Mouse (Mus musculus): ENCODE results near the gene Tbr1. TPM values are rescaled to one million over a fixed set of nuclear protein-coding genes. Genes with fewer than 3 reads are reported as not detected.
A peak's percentile ranks its signal among the peaks of the same experiment; 100 is the strongest.

The Tbr1 gene
- polyA plus RNA-seq, 1 experiment from 2014 or later = 2.4 TPM

DNA sequence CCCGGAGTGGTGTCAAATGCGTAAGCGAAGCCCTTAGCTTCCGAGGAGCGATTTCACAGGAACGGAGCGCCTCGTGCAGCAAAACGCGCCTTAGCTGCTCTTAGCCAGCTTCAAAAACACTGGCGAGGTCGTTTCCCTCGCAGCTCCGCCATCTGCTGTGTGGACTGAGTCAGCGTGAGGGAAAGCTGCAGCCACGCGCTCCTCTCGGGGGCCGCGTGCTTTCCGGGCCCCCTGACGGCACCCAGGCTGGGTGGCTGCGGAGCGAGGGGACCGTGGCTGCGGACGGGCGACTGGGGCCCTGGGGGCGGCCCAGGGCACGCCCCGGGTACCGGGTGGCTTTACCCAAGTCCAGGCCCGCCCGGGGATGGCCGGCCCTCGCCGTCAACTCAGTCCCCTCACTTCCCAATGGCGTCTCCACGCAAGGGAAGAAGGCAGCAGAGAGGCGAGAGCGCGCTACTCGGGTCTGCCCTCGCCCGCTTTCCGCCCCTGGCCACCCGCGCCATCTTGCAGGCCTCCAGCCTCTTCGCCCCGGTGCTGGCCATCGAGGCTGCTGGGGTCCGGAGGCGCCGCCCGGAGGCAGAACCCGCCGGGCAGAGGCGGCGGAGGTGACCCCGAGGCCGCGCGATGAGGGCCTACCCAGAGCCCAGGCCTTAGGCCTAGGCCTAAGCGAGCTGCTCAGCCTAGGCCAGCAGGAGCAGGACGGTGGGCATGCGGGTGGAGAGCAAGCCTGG lies 13.0 kb downstream of the Tbr1 start:
- peak; percentile 82 for ATAC-seq
- peaks cover 18% of the 10 kb centered on the region for H3K4me1 ChIP-seq (ENCODE audit: control insufficient read depth, insufficient read depth, low read length)
- H3K27me3 ChIP-seq (ENCODE audit: control insufficient read depth, insufficient read depth, low read depth, low read length) = peaks cover 19% of the 10 kb centered on the region
- no peaks in the 10 kb centered on the region for H3K36me3 ChIP-seq (ENCODE audit: control insufficient read depth, insufficient read depth, low read length)
- H3K4me3 ChIP-seq (ENCODE audit: low read depth, low read length) = peak overlapping the region; percentile 50
- WGBS = 4% methylated on average over 65 of the region's 66 CpGs
- no peaks in the 10 kb centered on the region for H3K9me3 ChIP-seq (replicated peaks; ENCODE audit: control insufficient read depth, low read length, poor library complexity, severe bottlenecking)
- peak overlapping the region; percentile 63 for H3K9ac ChIP-seq (ENCODE audit: low read depth, low read length)
- peak overlapping the region; percentile 89 for H3K4me2 ChIP-seq (ENCODE audit: low read length)
- peak overlapping the region; percentile 69 for H3K27ac ChIP-seq (ENCODE audit: low read length)

DNA sequence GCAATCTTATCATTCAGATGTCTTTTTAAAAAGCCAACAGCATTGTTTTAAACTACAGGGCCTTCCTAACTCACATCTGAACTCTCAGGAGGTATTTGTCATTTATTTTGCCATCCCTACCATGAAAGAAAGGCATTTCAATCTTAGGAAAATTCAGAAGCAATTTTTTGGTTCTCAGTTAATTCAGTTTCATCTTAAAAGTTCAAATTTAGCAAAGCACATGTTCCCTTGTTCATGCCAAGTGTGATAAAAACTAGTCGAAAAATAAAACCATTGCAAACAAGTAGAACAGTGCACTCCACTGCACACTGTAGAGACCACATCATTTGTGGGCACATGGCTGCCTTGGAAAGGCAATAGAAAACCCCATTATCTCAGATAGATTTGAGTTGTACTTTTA lies 15.5 kb downstream of the Tbr1 start:
- Histone ChIP-seq H3K9ac (ENCODE audit: low read depth, low read length) (no peak overlapping the region), H3K27me3 (ENCODE audit: control insufficient read depth, insufficient read depth, low read depth, low read length) (peaks cover 11% of the 10 kb centered on the region), H3K4me2 (ENCODE audit: low read length) (no peak overlapping the region), H3K4me3 (ENCODE audit: low read depth, low read length) (no peak overlapping the region), H3K9me3 (replicated peaks; ENCODE audit: control insufficient read depth, low read length, poor library complexity, severe bottlenecking) (no peaks in the 10 kb centered on the region), H3K27ac (ENCODE audit: low read length) (no peak overlapping the region), H3K4me1 (ENCODE audit: control insufficient read depth, insufficient read depth, low read length) (peaks cover 7% of the 10 kb centered on the region; the same call in 1 of the 2 replicates), H3K36me3 (ENCODE audit: control insufficient read depth, insufficient read depth, low read length) (no peaks in the 10 kb centered on the region)
- no peak for ATAC-seq
- 90% methylated on average over 1 of the region's 1 CpGs for WGBS

DNA sequence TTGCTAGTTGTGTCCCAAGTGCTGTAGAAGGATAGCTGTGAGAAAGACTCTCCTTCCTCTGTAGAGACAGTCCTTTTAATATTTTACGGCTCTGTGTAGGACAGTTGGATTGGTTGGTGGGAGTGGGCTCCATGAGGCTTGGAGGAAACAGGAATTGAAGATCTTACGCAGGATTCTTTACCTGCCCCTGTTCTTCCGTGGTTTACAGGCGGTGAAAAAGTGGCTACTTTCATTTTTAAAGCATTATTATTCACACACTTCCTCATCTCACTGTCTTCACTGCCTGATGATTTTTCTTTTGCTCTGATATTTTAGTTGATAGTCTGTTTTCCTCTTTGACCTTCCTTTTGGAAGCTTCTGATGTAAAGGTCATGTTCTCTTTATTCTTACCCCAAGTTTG lies 17.5 kb downstream of the Tbr1 start:
- no peak for ATAC-seq

DNA sequence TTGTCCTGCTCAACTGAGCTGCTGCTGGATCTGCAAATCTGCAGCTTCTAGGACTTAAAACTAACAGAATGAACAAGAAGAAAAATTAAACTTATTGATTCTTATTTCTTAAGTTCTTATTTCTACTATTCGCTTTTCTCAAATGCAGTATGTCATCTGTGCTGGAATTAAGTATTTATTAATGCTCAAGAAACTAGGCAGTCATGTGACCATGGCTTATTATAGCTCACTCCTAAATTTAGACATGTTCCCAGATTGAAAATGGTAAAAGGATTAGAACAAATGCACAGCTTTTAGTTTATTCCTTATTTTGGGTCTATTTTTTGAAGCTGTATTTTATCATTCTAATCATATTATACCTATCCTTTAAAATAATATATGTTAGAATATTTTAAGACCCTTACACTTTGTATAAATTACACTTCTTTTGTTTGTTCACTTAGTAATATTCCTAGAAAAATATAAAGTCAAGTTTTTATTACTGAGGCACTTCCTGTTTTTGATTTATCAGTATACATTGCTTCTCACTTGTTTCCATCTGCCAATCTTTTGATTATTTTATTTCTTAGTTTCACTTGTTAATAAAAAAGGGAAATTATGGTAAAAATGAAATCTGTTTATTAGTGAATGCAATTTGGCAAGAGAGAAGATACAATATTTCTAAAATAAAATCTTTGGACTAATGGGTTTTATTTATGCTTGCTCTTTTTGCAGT lies 20.9 kb downstream of the Tbr1 start:
- H3K27me3 ChIP-seq (ENCODE audit: control insufficient read depth, insufficient read depth, low read depth, low read length) = no peaks in the 10 kb centered on the region
- no peak overlapping the region for H3K4me3 ChIP-seq (ENCODE audit: low read depth, low read length)
- no peaks in the 10 kb centered on the region for H3K4me1 ChIP-seq (ENCODE audit: control insufficient read depth, insufficient read depth, low read length)
- no peak overlapping the region for H3K27ac ChIP-seq (ENCODE audit: low read length)
- no peak for ATAC-seq
- WGBS = 83% methylated on average over 1 of the region's 1 CpGs
- no peak overlapping the region for H3K4me2 ChIP-seq (ENCODE audit: low read length)
- no peak overlapping the region for H3K9ac ChIP-seq (ENCODE audit: low read depth, low read length)
- H3K9me3 ChIP-seq (replicated peaks; ENCODE audit: control insufficient read depth, low read length, poor library complexity, severe bottlenecking) = no peaks in the 10 kb centered on the region
- no peaks in the 10 kb centered on the region for H3K36me3 ChIP-seq (ENCODE audit: control insufficient read depth, insufficient read depth, low read length)

More for the DNA sequence above, 17.5 kb downstream of the Tbr1 start:
- WGBS = 80% methylated on average over 4 of the region's 4 CpGs
- Histone ChIP-seq H3K9ac (ENCODE audit: low read depth, low read length) (no peak overlapping the region), H3K9me3 (replicated peaks; ENCODE audit: control insufficient read depth, low read length, poor library complexity, severe bottlenecking) (no peaks in the 10 kb centered on the region), H3K27me3 (ENCODE audit: control insufficient read depth, insufficient read depth, low read depth, low read length) (peaks cover 3% of the 10 kb centered on the region; the same call in 1 of the 2 replicates), H3K4me3 (ENCODE audit: low read depth, low read length) (no peak overlapping the region), H3K36me3 (ENCODE audit: control insufficient read depth, insufficient read depth, low read length) (no peaks in the 10 kb centered on the region), H3K4me2 (ENCODE audit: low read length) (no peak overlapping the region), H3K27ac (ENCODE audit: low read length) (no peak overlapping the region), H3K4me1 (ENCODE audit: control insufficient read depth, insufficient read depth, low read length) (peaks cover 5% of the 10 kb centered on the region; the same call in 1 of the 2 replicates)

DNA sequence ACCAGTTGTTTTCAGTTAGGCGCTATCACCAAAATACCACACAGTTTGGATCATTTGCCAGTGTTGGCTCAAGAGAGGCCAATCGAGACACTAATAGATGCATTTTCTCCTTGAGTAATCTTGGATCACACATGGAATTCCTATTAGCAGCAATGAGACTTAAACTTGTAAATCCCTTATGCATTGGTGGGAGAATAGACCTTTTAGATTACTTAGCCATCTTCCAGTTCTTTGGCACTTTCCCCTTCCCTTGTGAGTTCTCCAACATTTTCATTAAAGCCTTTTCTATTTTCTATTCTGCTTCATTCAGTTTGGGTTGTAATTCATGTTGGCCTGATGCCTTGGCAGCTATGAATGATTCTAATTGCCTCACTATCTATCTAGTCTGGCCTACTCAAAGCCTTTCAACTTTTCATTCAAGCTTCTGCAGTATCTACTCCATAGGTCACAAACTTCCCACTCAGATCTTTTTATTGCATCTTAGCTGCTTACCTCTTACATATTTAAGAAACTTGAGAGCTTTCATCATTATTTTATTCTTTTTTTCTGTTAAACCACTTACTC lies 34.6 kb downstream of the Tbr1 start:
- Histone ChIP-seq H3K4me3 (ENCODE audit: low read depth, low read length) (no peak overlapping the region), H3K27ac (ENCODE audit: low read length) (no peak overlapping the region), H3K36me3 (ENCODE audit: control insufficient read depth, insufficient read depth, low read length) (no peaks in the 10 kb centered on the region), H3K4me2 (ENCODE audit: low read length) (no peak overlapping the region), H3K4me1 (ENCODE audit: control insufficient read depth, insufficient read depth, low read length) (no peaks in the 10 kb centered on the region), H3K27me3 (ENCODE audit: control insufficient read depth, insufficient read depth, low read depth, low read length) (no peaks in the 10 kb centered on the region), H3K9me3 (replicated peaks; ENCODE audit: control insufficient read depth, low read length, poor library complexity, severe bottlenecking) (no peaks in the 10 kb centered on the region), H3K9ac (ENCODE audit: low read depth, low read length) (no peak overlapping the region)
- no peak for ATAC-seq
- WGBS = 74% methylated on average over 2 of the region's 2 CpGs

Small RNAs within 50 kb of the gene (microRNA-seq; reads per million reads assigned to microRNA genes)
- gene Gm22403 = not detected

Other genes with a start within 250 kb of the Tbr1 start
- 30.5 and 34.8 TPM in 2 replicates for gene Tank, start 224.3 kb upstream of the Tbr1 start, polyA plus RNA-seq (2015; fragmentation: Nextera tagmentation; extraction: Ambion mirVana)
- gene Psmd14, start 91.2 kb upstream of the Tbr1 start, polyA plus RNA-seq (2015; fragmentation: Nextera tagmentation; extraction: Ambion mirVana) = 192 and 195 TPM in 2 replicates
- 25.1 and 28.9 TPM in 2 replicates for gene Slc4a10, start 243.5 kb downstream of the Tbr1 start, polyA plus RNA-seq (2015; fragmentation: Nextera tagmentation; extraction: Ambion mirVana)

Data from midbrain, embryonic 16.5 days (tissue).